Mouse (Mus musculus): ENCODE data around the gene Eif4g2.

- TF ChIP-seq POLR2A (IDR thresholded peaks at IDR 0.05; ENCODE audit: control insufficient read depth, low read depth, low read length) (peak; percentile 96), CTCF (IDR thresholded peaks at IDR 0.05; ENCODE audit: control insufficient read depth, insufficient read depth, insufficient replicate concordance, low read depth, low read length) (no peak)
Observed at GRCm38 (mm10) chr7:111122531-111123130, 39.8 kb upstream of the Eif4g2 start.

Measured in testis, adult 2 months (tissue).